Mouse (Mus musculus): Measurements from ENCODE around the gene Aqp9.

Gene Aqp9

GRCm38 (mm10) chr9:71175686-71176085, 7.2 kb upstream of the Aqp9 start:
- TF ChIP-seq NANOG (IDR thresholded peaks at IDR 0.05; ENCODE audit: borderline replicate concordance, low read length) (no peak), CTCF (conservative IDR thresholded peaks at IDR 0.05; ENCODE audit: low read length) (no peak), POU5F1 (IDR thresholded peaks at IDR 0.05; ENCODE audit: borderline replicate concordance, low read length) (no peak)
- H3K27me3 ChIP-seq (ENCODE audit: insufficient read depth, low read length), result no peaks in the 10 kb centered on the region
- no peaks in the 10 kb centered on the region for H3K9me3 ChIP-seq (ENCODE audit: low read length)
- no peaks in the 10 kb centered on the region for H3K36me3 ChIP-seq (ENCODE audit: insufficient read depth, low read length)
- no peak overlapping the region for H3K4me3 ChIP-seq (replicated peaks; ENCODE audit: low read length)
- H3K4me1 ChIP-seq (replicated peaks; ENCODE audit: low read depth, low read length), result peaks cover 9% of the 10 kb centered on the region

GRCm38 (mm10) chr9:71174316-71174975, 6.0 kb upstream of the Aqp9 start:
- no peak overlapping the region for H3K4me3 ChIP-seq (replicated peaks; ENCODE audit: low read length)
- peaks cover 5% of the 10 kb centered on the region for H3K27me3 ChIP-seq (ENCODE audit: insufficient read depth, low read length)
- H3K9me3 ChIP-seq (ENCODE audit: low read length), result no peaks in the 10 kb centered on the region
- H3K36me3 ChIP-seq (ENCODE audit: insufficient read depth, low read length), result no peaks in the 10 kb centered on the region
- TF ChIP-seq NANOG (IDR thresholded peaks at IDR 0.05; ENCODE audit: borderline replicate concordance, low read length) (no peak), CTCF (conservative IDR thresholded peaks at IDR 0.05; ENCODE audit: low read length) (no peak), POU5F1 (IDR thresholded peaks at IDR 0.05; ENCODE audit: borderline replicate concordance, low read length) (no peak)
- peaks cover 9% of the 10 kb centered on the region for H3K4me1 ChIP-seq (replicated peaks; ENCODE audit: low read depth, low read length)

- Histone ChIP-seq H3K27me3 (ENCODE audit: insufficient read depth, low read length) (peaks cover 13% of the 10 kb centered on the region), H3K4me1 (replicated peaks; ENCODE audit: low read depth, low read length) (peaks cover 16% of the 10 kb centered on the region), H3K9me3 (ENCODE audit: low read length) (no peaks in the 10 kb centered on the region), H3K4me3 (replicated peaks; ENCODE audit: low read length) (no peak overlapping the region), H3K36me3 (ENCODE audit: insufficient read depth, low read length) (no peaks in the 10 kb centered on the region)
- TF ChIP-seq NANOG (IDR thresholded peaks at IDR 0.05; ENCODE audit: borderline replicate concordance, low read length) (no peak), CTCF (conservative IDR thresholded peaks at IDR 0.05; ENCODE audit: low read length) (no peak), POU5F1 (IDR thresholded peaks at IDR 0.05; ENCODE audit: borderline replicate concordance, low read length) (no peak)
Observed at GRCm38 (mm10) chr9:71173533-71173932, 5.1 kb upstream of the Aqp9 start.

GRCm38 (mm10) chr9:71167473-71168215, 838 bp downstream of the Aqp9 start:
- Histone ChIP-seq H3K9me3 (ENCODE audit: low read length) (no peaks in the 10 kb centered on the region), H3K27me3 (ENCODE audit: insufficient read depth, low read length) (peaks cover 24% of the 10 kb centered on the region), H3K4me3 (replicated peaks; ENCODE audit: low read length) (no peak overlapping the region), H3K4me1 (replicated peaks; ENCODE audit: low read depth, low read length) (peaks cover 24% of the 10 kb centered on the region), H3K36me3 (ENCODE audit: insufficient read depth, low read length) (no peaks in the 10 kb centered on the region)
- TF ChIP-seq POU5F1 (IDR thresholded peaks at IDR 0.05; ENCODE audit: borderline replicate concordance, low read length) (no peak), CTCF (conservative IDR thresholded peaks at IDR 0.05; ENCODE audit: low read length) (no peak), NANOG (IDR thresholded peaks at IDR 0.05; ENCODE audit: borderline replicate concordance, low read length) (no peak)

- TF ChIP-seq NANOG (IDR thresholded peaks at IDR 0.05; ENCODE audit: borderline replicate concordance, low read length), result no peak
- TF ChIP-seq CTCF (conservative IDR thresholded peaks at IDR 0.05; ENCODE audit: low read length), result no peak
- no peak for TF ChIP-seq POU5F1 (IDR thresholded peaks at IDR 0.05; ENCODE audit: borderline replicate concordance, low read length)
- H3K27me3 ChIP-seq (ENCODE audit: insufficient read depth, low read length), result peaks cover 24% of the 10 kb centered on the region
- no peaks in the 10 kb centered on the region for H3K36me3 ChIP-seq (ENCODE audit: insufficient read depth, low read length)
- no peak overlapping the region for H3K4me3 ChIP-seq (replicated peaks; ENCODE audit: low read length)
- no peaks in the 10 kb centered on the region for H3K9me3 ChIP-seq (ENCODE audit: low read length)
- H3K4me1 ChIP-seq (replicated peaks; ENCODE audit: low read depth, low read length), result peaks cover 24% of the 10 kb centered on the region
Observed at GRCm38 (mm10) chr9:71166871-71167465, 1.5 kb downstream of the Aqp9 start.

- no peak overlapping the region for H3K4me3 ChIP-seq (replicated peaks; ENCODE audit: low read length)
- H3K36me3 ChIP-seq (ENCODE audit: insufficient read depth, low read length), result no peaks in the 10 kb centered on the region
- peaks cover 24% of the 10 kb centered on the region for H3K27me3 ChIP-seq (ENCODE audit: insufficient read depth, low read length)
- H3K9me3 ChIP-seq (ENCODE audit: low read length), result no peaks in the 10 kb centered on the region
- TF ChIP-seq NANOG (IDR thresholded peaks at IDR 0.05; ENCODE audit: borderline replicate concordance, low read length), result no peak
- TF ChIP-seq CTCF (conservative IDR thresholded peaks at IDR 0.05; ENCODE audit: low read length), result no peak
- no peak for TF ChIP-seq POU5F1 (IDR thresholded peaks at IDR 0.05; ENCODE audit: borderline replicate concordance, low read length)
- peaks cover 28% of the 10 kb centered on the region for H3K4me1 ChIP-seq (replicated peaks; ENCODE audit: low read depth, low read length)
Observed at GRCm38 (mm10) chr9:71166019-71166705, 2.3 kb downstream of the Aqp9 start.

GRCm38 (mm10) chr9:71165510-71165909, 3.0 kb downstream of the Aqp9 start:
- Histone ChIP-seq H3K4me3 (replicated peaks; ENCODE audit: low read length) (no peak overlapping the region), H3K36me3 (ENCODE audit: insufficient read depth, low read length) (no peaks in the 10 kb centered on the region), H3K27me3 (ENCODE audit: insufficient read depth, low read length) (peaks cover 24% of the 10 kb centered on the region), H3K4me1 (replicated peaks; ENCODE audit: low read depth, low read length) (peaks cover 31% of the 10 kb centered on the region), H3K9me3 (ENCODE audit: low read length) (no peaks in the 10 kb centered on the region)
- TF ChIP-seq POU5F1 (IDR thresholded peaks at IDR 0.05; ENCODE audit: borderline replicate concordance, low read length) (no peak), NANOG (IDR thresholded peaks at IDR 0.05; ENCODE audit: borderline replicate concordance, low read length) (no peak), CTCF (conservative IDR thresholded peaks at IDR 0.05; ENCODE audit: low read length) (no peak)

GRCm38 (mm10) chr9:71165061-71165460, 3.4 kb downstream of the Aqp9 start:
- H3K4me1 ChIP-seq (replicated peaks; ENCODE audit: low read depth, low read length), result peaks cover 35% of the 10 kb centered on the region
- H3K36me3 ChIP-seq (ENCODE audit: insufficient read depth, low read length), result no peaks in the 10 kb centered on the region
- H3K9me3 ChIP-seq (ENCODE audit: low read length), result no peaks in the 10 kb centered on the region
- peaks cover 20% of the 10 kb centered on the region for H3K27me3 ChIP-seq (ENCODE audit: insufficient read depth, low read length)
- no peak overlapping the region for H3K4me3 ChIP-seq (replicated peaks; ENCODE audit: low read length)
- TF ChIP-seq CTCF (conservative IDR thresholded peaks at IDR 0.05; ENCODE audit: low read length) (no peak), POU5F1 (IDR thresholded peaks at IDR 0.05; ENCODE audit: borderline replicate concordance, low read length) (no peak), NANOG (IDR thresholded peaks at IDR 0.05; ENCODE audit: borderline replicate concordance, low read length) (no peak)
